Mouse (Mus musculus) 416B (cell line): Measurements from ENCODE around the gene Itgam.

ENCODE experiments used
- DNase-seq: peaks from one replicate; pipeline ENCODE4 v3.0.0; 2011; ENCODE audit warnings: low read depth

Itgam gene

GRCm38 (mm10) chr7:128057860-128058259 is 4.6 kb upstream of the Itgam start:
- no peak for DNase-seq

GRCm38 (mm10) chr7:128058576-128058975 is 3.9 kb upstream of the Itgam start:
- peak; percentile 34 for DNase-seq

GRCm38 (mm10) chr7:128059091-128059490 is 3.3 kb upstream of the Itgam start:
- DNase-seq: peak; percentile 56

GRCm38 (mm10) chr7:128063211-128063781 is 856 bp downstream of the Itgam start:
- peak; percentile 76 for DNase-seq

GRCm38 (mm10) chr7:128065547-128065946 is 3.1 kb downstream of the Itgam start:
- peak; percentile 78 for DNase-seq

GRCm38 (mm10) chr7:128067847-128068246 is 5.4 kb downstream of the Itgam start:
- DNase-seq: peak; percentile 63

GRCm38 (mm10) chr7:128069844-128070243 is 7.4 kb downstream of the Itgam start:
- DNase-seq: peak; percentile 31

- DNase-seq: no peak
These were observed 9.4 kb downstream of the Itgam start for GRCm38 (mm10) chr7:128071816-128072215.

GRCm38 (mm10) chr7:128080012-128080411 is 17.6 kb downstream of the Itgam start:
- DNase-seq: no peak

GRCm38 (mm10) chr7:128089141-128089540 is 26.7 kb downstream of the Itgam start:
- peak; percentile 88 for DNase-seq

- peak; percentile 84 for DNase-seq
These were observed 35.7 kb downstream of the Itgam start for GRCm38 (mm10) chr7:128098135-128098534.

GRCm38 (mm10) chr7:128100742-128101357 is 38.4 kb downstream of the Itgam start:
- peak; percentile 54 for DNase-seq

GRCm38 (mm10) chr7:128105246-128105645 is 42.8 kb downstream of the Itgam start:
- peak; percentile 36 for DNase-seq

- no peak for DNase-seq
These were observed 45.0 kb downstream of the Itgam start for GRCm38 (mm10) chr7:128107462-128107861.

GRCm38 (mm10) chr7:128110314-128110713 is 47.9 kb downstream of the Itgam start:
- DNase-seq: peak; percentile 47

GRCm38 (mm10) chr7:128112131-128112530 is 49.7 kb downstream of the Itgam start:
- no peak for DNase-seq

GRCm38 (mm10) chr7:128114371-128115105 is 52.1 kb downstream of the Itgam start:
- no peak for DNase-seq

- DNase-seq: no peak
These were observed 52.9 kb downstream of the Itgam start for GRCm38 (mm10) chr7:128115211-128115958.

- DNase-seq: no peak
These were observed 54.0 kb downstream of the Itgam start for GRCm38 (mm10) chr7:128116396-128116795.

GRCm38 (mm10) chr7:128119726-128120490 is 57.5 kb downstream of the Itgam start:
- no peak for DNase-seq
